Mouse (Mus musculus): ENCODE measurements around the gene Neurl3.

The Neurl3 gene

GRCm38 (mm10) chr1:36274455-36274854 is at the start of gene Neurl3:
Gene Neurl3 (minus strand): TSS chr1:36274679.
- no peak for DNase-seq (ENCODE audit: low spot score)

- DNase-seq (ENCODE audit: low spot score), result peak; percentile 23
Observed at GRCm38 (mm10) chr1:36323746-36324448, 49.4 kb upstream of the Neurl3 start.

- no peak for DNase-seq (ENCODE audit: low spot score)
Observed at GRCm38 (mm10) chr1:36323076-36323475, 48.6 kb upstream of the Neurl3 start.

- no peak for DNase-seq (ENCODE audit: low spot score)
Observed at GRCm38 (mm10) chr1:36321829-36322573, 47.5 kb upstream of the Neurl3 start.

- DNase-seq (ENCODE audit: low spot score), result no peak
Observed at GRCm38 (mm10) chr1:36321164-36321563, 46.7 kb upstream of the Neurl3 start.

GRCm38 (mm10) chr1:36315776-36316100 is 41.3 kb upstream of the Neurl3 start:
- DNase-seq (ENCODE audit: low spot score), result no peak

GRCm38 (mm10) chr1:36314959-36315775 is 40.7 kb upstream of the Neurl3 start:
- DNase-seq (ENCODE audit: low spot score), result peak; percentile 34

- DNase-seq (ENCODE audit: low spot score), result no peak
Observed at GRCm38 (mm10) chr1:36309498-36309901, 35.0 kb upstream of the Neurl3 start.

GRCm38 (mm10) chr1:36308966-36309475 is 34.5 kb upstream of the Neurl3 start:
- no peak for DNase-seq (ENCODE audit: low spot score)

- no peak for DNase-seq (ENCODE audit: low spot score)
Observed at GRCm38 (mm10) chr1:36308451-36308901, 34.0 kb upstream of the Neurl3 start.

- peak; percentile 87 for DNase-seq (ENCODE audit: low spot score)
Observed at GRCm38 (mm10) chr1:36307495-36308280, 33.2 kb upstream of the Neurl3 start, which contains the start of gene Arid5a. Gene Arid5a (plus strand): TSS chr1:36307733.

GRCm38 (mm10) chr1:36307121-36307494 is 32.6 kb upstream of the Neurl3 start:
- DNase-seq (ENCODE audit: low spot score), result no peak

GRCm38 (mm10) chr1:36306120-36306519 is 31.6 kb upstream of the Neurl3 start:
- DNase-seq (ENCODE audit: low spot score), result no peak

- DNase-seq (ENCODE audit: low spot score), result no peak
Observed at GRCm38 (mm10) chr1:36304764-36305163, 30.3 kb upstream of the Neurl3 start.

GRCm38 (mm10) chr1:36303381-36304320 is 29.2 kb upstream of the Neurl3 start:
- no peak for DNase-seq (ENCODE audit: low spot score)

- DNase-seq (ENCODE audit: low spot score), result no peak
Observed at GRCm38 (mm10) chr1:36302957-36303356, 28.5 kb upstream of the Neurl3 start.

- no peak for DNase-seq (ENCODE audit: low spot score)
Observed at GRCm38 (mm10) chr1:36302273-36302672, 27.8 kb upstream of the Neurl3 start.

- DNase-seq (ENCODE audit: low spot score), result no peak
Observed at GRCm38 (mm10) chr1:36300486-36300885, 26.0 kb upstream of the Neurl3 start.

GRCm38 (mm10) chr1:36299676-36300075 is 25.2 kb upstream of the Neurl3 start:
- DNase-seq (ENCODE audit: low spot score), result no peak

GRCm38 (mm10) chr1:36299126-36299525 is 24.6 kb upstream of the Neurl3 start:
- no peak for DNase-seq (ENCODE audit: low spot score)

All from c-Kit-positive CD71-positive TER-119-positive erythroid progenitor cells, embryonic 14.5 days (primary cell).